Mouse (Mus musculus) layer of hippocampus, adult 9-10 months (tissue): ENCODE data around the gene Ptpa.
A peak's percentile ranks its signal among the peaks of the same experiment; 100 is the strongest.

Experiments used
- DNase-seq: peaks from one replicate; pipeline ENCODE4 v3.0.0; 2022; ENCODE audit warnings: low spot score

Ptpa gene

GRCm38 (mm10) chr2:30415936-30416648 lies at the start of gene Ptpa:
TSS of gene Ptpa (plus strand) at chr2:30416039.
- peak; percentile 77 for DNase-seq

- DNase-seq, result no peak
Measured at GRCm38 (mm10) chr2:30366203-30366602, 49.6 kb upstream of the Ptpa start.

GRCm38 (mm10) chr2:30371544-30371943 lies 44.3 kb upstream of the Ptpa start:
- no peak for DNase-seq

- DNase-seq, result no peak
Measured at GRCm38 (mm10) chr2:30372726-30373125, 43.1 kb upstream of the Ptpa start.

GRCm38 (mm10) chr2:30375893-30376292 lies 39.9 kb upstream of the Ptpa start:
- no peak for DNase-seq

- DNase-seq, result no peak
Measured at GRCm38 (mm10) chr2:30377721-30378120, 38.1 kb upstream of the Ptpa start.

GRCm38 (mm10) chr2:30379307-30379706 lies 36.5 kb upstream of the Ptpa start:
- DNase-seq, result no peak

- no peak for DNase-seq
Measured at GRCm38 (mm10) chr2:30380564-30381376, 35.1 kb upstream of the Ptpa start.

GRCm38 (mm10) chr2:30381377-30381725 lies 34.5 kb upstream of the Ptpa start:
- DNase-seq, result no peak

- DNase-seq, result no peak
Measured at GRCm38 (mm10) chr2:30384814-30385213, 31.0 kb upstream of the Ptpa start.

GRCm38 (mm10) chr2:30385591-30385990 lies 30.2 kb upstream of the Ptpa start:
- DNase-seq, result no peak

- DNase-seq, result no peak
Measured at GRCm38 (mm10) chr2:30386913-30387312, 28.9 kb upstream of the Ptpa start.

- DNase-seq, result no peak
Measured at GRCm38 (mm10) chr2:30389000-30389399, 26.8 kb upstream of the Ptpa start.

GRCm38 (mm10) chr2:30392114-30392576 lies 23.7 kb upstream of the Ptpa start, which contains the start of gene Dolpp1:
TSS of gene Dolpp1 (plus strand) at chr2:30392254.
- DNase-seq, result peak; percentile 96

- no peak for DNase-seq
Measured at GRCm38 (mm10) chr2:30392577-30393369, 23.1 kb upstream of the Ptpa start.

- DNase-seq, result no peak
Measured at GRCm38 (mm10) chr2:30393370-30393656, 22.5 kb upstream of the Ptpa start.

- DNase-seq, result no peak
Measured at GRCm38 (mm10) chr2:30395757-30396156, 20.1 kb upstream of the Ptpa start.

GRCm38 (mm10) chr2:30396246-30396645 lies 19.6 kb upstream of the Ptpa start:
- DNase-seq, result no peak

- DNase-seq, result no peak
Measured at GRCm38 (mm10) chr2:30397986-30398512, 17.8 kb upstream of the Ptpa start.

GRCm38 (mm10) chr2:30399191-30400171 lies 16.4 kb upstream of the Ptpa start:
- DNase-seq, result no peak

- no peak for DNase-seq
Measured at GRCm38 (mm10) chr2:30401581-30401980, 14.3 kb upstream of the Ptpa start.
